Mouse (Mus musculus) liver, embryonic 14.5 days (tissue): ENCODE measurements around the gene Unc13d.

Source experiments
- CTCF ChIP-seq: IDR thresholded peaks from 2 replicates; pipeline ENCODE4 v1.5.1; 2016; ENCODE audit warnings: antibody characterized with exemption, low read depth, control low read depth
- EP300 ChIP-seq: IDR thresholded peaks from 2 replicates; pipeline ENCODE4 v1.6.1; 2016; ENCODE audit warnings: antibody characterized with exemption, low read depth

DNA sequence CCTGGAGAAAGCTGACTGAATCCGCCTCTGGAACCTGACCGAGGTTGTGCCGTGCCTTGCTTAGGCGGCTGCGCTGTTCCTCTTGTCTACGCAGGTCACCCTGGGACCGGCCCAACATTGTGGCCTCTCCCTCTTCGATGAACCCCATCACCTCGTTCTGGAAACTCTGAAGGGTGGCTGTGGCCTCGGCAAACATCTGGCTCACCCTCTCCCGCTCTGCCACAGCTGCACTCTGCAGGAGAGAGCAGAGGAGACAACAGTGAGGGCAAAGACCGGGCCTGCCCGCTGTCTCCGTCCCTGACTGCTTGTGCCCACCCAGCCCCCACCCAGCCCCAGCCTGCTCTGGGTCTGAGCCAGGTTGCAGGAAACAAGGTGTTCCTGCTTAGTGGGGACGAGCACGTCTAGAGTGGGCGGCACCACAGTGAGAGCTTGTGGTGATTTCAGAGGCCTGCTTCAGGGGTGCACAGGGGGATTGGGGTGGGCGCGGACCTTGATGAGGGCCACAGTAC lies 30.1 kb upstream of the Unc13d start:
- TF ChIP-seq EP300, result no peak
- TF ChIP-seq CTCF, result no peak
